Mouse (Mus musculus): ENCODE data around the gene Pnpla1.

- TF ChIP-seq EP300 (IDR thresholded peaks at IDR 0.05; ENCODE audit: low read depth) = no peak
- TF ChIP-seq CTCF (IDR thresholded peaks at IDR 0.05; ENCODE audit: low read depth) = no peak
Observed at GRCm38 (mm10) chr17:28856030-28856429, 2.2 kb upstream of the Pnpla1 start.

Measured in liver, postnatal 0 days (tissue).